Mouse (Mus musculus) R1 (cell line): Measurements from ENCODE around the gene Masp1.

Source experiments
- DNase-seq: peaks from one replicate; pipeline ENCODE4 v3.0.0-alpha.2; 2018; ENCODE audit warnings: low read depth, low spot score

Gene Masp1

DNA sequence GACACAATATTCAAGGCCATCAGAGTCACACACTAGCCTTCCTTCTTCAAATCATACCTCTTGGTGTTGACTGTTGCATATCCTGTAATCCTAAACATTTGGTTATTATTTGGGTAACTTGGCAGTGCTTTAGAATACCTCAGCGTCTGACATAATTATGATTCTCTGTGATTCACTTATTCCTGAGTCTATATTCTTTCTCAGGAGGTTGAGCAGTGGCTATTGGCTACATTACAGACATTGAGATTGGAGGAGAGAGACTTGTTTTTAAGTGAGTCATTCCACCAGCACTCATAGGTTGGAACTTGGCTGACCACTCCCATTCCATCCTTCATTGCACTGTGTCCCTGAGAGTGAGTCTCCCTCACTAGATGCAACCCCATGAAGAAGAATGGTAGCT, 7.2 kb downstream of the Masp1 start:
- DNase-seq: no peak

GRCm38 (mm10) chr16:23511166-23511935, 9.3 kb downstream of the Masp1 start:
- DNase-seq: no peak

DNA sequence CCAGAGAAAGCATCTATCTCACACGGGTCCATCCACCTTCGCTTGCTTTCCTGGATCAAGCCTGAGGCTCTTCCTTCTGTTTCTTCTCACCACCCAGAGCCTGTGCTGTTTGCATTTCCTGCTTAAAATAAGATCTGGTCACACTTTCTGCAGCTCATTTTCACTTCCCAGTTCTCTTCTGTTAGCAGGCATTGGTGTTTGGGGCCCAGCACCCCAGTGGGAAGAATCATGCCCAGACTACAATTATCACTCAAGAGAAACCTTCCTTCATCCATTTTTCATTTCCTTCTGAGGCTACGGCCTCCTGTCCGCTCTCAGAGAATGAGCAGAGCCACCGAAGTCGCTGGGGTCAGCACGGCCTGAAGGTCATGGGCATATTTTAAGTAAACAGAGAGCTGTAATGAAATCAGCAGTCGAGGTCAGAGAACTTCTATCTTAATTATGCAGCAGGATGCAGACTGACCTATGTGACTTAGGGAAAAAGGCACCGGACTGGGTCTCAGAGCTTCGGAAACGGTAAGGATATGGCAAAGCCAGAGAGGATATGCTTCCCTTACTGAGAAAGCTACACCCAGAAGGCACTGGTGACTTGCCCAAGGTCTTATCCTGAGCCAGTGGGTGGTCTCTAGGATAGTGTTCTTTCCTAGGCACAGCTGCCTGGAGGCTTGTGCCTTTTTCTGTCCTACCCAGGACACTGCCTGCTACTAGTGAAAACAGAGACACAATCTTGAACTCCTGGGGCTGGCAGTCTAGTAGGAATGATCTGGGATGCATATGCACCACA, 14.5 kb downstream of the Masp1 start:
- DNase-seq: no peak

DNA sequence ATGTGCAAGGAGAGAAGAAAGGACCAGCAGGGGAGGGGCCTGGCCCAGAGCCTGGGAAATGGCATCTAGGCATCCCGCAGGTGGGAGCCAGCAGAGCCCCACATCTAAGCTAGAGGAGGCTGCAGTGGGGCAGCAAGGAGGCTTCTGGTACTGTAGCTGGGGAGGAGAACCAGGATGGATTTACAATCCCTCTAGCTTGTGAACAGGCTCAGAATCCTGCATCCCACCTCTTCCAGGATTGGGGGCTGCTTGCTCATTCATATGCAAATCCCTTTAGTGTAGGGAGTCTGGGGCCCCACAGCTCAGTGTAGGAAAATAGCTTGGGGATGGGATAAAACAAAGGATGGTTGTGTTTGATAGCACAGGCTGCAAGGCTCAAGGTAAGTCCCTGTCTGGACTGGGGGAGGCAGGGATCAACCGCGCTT, 16.3 kb downstream of the Masp1 start:
- peak; percentile 80 for DNase-seq

DNA sequence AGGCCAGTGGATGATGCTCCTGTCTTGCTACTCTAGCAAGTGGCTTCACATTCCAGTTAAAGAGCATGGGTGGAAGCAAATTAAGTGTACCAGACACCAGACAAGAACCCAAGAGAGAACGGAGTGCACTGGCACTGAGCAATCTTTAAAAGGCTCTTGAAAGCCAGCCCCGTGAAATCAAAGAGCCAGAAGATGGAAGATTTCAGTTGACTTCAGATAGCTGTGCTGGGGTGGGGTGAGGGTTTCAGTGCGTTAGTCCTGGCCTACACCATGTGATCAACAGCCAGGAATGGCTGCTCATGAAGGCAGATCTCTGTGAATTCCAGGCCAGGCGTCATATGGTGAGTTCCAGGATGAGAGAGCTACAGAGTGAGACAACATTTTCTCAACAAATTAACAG, 17.3 kb downstream of the Masp1 start:
- DNase-seq: no peak

- DNase-seq: no peak
Observed at GRCm38 (mm10) chr16:23502478-23502877, 18.1 kb downstream of the Masp1 start.

- no peak for DNase-seq
Observed at GRCm38 (mm10) chr16:23501288-23501687, 19.3 kb downstream of the Masp1 start.

DNA sequence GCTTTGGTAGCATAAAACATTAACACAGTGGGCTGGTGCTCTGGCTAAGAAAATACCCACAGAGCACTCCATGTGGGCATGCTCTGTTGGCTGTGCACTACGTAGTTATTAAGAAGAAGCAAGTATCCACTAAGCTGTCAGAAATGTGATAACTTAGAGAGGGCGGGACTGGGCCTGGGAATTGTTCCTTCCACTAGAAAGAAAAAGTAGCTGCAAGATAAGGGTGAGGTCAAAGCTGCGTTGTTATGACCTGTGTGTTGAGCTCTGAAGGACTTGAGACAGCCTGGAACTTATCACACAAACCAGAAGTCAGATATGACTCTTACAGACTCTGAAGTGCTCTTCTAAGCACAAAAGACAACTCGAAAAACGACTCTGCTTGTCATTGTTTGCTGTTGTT, 20.1 kb downstream of the Masp1 start:
- DNase-seq: no peak

GRCm38 (mm10) chr16:23498691-23499131, 21.9 kb downstream of the Masp1 start:
- no peak for DNase-seq

- DNase-seq: no peak
Observed at GRCm38 (mm10) chr16:23497881-23498280, 22.7 kb downstream of the Masp1 start.

- DNase-seq: no peak
Observed at GRCm38 (mm10) chr16:23497440-23497839, 23.2 kb downstream of the Masp1 start.

- no peak for DNase-seq
Observed at GRCm38 (mm10) chr16:23496245-23496924, 24.2 kb downstream of the Masp1 start.

- no peak for DNase-seq
Observed at GRCm38 (mm10) chr16:23492783-23493182, 27.8 kb downstream of the Masp1 start.

DNA sequence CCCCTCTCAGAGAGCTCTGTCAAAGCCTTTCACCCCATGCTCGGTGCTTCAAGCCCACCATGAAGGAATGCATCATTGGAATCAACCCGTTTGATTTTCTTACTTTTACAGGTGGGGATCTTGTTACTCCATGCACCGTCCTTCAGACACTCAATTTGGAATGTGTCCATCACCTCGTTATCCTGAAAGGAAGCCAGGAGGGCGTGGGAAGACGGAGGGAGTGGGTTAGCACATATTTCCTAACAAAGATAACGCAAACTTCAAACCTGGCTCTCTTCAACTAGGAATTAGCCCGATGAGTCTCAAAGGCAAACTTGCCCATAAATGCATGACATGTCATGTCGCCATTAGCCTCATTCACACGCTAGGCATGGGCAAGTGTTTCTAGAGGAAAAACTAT, 37.3 kb downstream of the Masp1 start:
- peak; percentile 10 for DNase-seq

GRCm38 (mm10) chr16:23482846-23483245, 37.8 kb downstream of the Masp1 start:
- DNase-seq: peak; percentile 8

- DNase-seq: peak; percentile 81
Observed at GRCm38 (mm10) chr16:23482218-23482617, 38.4 kb downstream of the Masp1 start.

DNA sequence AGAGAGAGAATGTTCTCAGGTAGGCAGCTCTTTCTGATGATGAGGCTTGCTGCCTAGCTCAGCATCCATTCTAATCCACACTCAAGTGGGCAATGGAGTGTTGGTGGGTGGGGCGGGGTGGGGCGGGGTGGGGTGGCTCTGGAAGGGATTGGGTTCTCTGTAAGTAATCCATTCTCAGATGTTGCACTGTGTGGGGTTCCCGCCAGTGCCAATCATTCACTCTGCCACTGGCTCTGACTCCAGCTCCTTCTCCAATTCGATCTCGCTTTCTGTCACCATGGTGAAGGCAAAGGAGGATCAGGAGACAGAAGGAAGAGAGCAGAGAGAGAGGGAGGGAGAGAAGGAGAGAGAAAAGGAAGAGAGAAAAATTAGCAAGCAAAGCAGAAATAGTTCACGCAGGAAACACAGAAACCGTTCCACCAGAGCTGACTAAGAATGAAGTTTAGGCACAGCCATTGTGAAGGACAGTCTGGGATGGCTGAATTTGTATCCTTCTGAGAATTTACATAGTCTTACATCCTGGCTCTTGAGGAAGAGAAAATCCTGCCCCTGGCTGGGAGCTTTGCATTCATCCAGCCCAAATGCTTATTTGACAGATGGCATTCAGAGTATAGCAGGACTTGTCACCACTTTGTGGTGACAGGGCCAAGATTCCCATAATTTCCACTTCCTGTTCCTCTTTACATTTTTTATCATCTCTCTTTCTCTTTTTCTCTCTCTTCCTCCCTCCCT, 40.6 kb downstream of the Masp1 start:
- DNase-seq: peak; percentile 21

- no peak for DNase-seq
Observed at GRCm38 (mm10) chr16:23476598-23476997, 44.0 kb downstream of the Masp1 start.

DNA sequence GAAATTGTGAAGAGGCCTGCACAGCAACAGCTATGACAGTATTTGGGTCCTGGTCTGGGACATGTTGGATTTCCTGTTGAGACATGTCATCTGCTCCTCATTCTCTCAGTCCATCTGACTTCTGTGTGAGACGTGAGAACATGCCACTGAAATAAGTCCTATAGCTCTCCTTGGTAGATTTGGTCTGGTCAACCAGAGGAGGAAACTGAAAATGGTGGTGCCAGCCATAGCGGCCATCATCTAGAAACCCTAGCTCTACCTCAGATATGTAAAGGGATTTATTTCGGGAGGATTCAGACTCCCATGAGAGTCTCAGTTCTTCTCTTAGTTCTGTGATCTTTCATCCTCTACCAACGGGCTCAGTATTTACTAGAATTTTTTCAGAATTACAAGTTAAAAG, 45.0 kb downstream of the Masp1 start:
- no peak for DNase-seq

- DNase-seq: no peak
Observed at GRCm38 (mm10) chr16:23472046-23472445, 48.6 kb downstream of the Masp1 start.

GRCm38 (mm10) chr16:23471551-23471950, 49.1 kb downstream of the Masp1 start:
- no peak for DNase-seq
